Mouse (Mus musculus) cerebellum, adult 9-10 months (tissue): ENCODE measurements at regions not wholly inside any gene's neighbourhood (a gene's known extent, or its start where the extent isn't known, plus 50 kb on each side); places are given as distances from the start of the nearest gene placed in this dataset.

Source experiments
- DNase-seq: peaks from one replicate; pipeline ENCODE4 v3.0.0; 2022

DNA sequence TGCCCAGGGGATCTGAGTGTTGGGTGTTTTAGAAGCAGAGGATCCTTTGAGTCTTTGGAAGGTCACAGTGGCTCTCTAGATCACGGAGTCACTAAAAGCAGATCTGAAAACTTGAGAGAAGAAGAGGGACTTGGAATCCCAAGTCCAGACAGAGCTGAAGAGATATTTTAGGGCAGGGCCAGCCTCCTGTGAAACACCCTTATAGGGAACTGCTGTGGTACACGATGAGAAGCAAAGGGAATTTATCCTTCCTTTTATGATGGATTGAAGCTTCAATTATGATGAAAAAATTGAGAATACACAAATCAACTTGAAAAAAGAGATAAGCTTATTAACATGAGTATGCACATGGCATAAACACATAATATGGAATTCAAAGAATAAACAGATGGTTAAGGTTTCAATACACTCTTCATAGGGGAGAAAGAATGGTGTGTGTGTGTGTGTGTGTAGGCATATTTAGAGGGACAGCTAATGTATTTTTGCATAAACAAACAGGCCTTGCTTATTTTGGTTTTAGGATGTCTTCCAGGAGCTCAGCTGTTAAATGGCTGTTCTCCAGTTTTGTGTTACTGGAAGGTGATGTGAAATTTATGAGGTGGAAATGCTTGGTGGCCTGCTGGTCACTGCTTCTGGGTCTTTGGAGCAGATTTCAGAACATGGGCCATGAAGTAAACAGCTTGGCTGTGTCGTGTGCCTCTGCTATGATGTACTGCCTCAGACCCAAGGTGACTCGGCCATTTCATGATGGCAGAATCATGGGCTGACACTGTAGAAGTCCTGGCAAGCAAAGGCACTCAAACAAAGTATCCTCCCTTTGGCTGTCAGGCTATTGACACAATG is 190.1 kb downstream of the Phlda1 start:
- DNase-seq, result no peak

DNA sequence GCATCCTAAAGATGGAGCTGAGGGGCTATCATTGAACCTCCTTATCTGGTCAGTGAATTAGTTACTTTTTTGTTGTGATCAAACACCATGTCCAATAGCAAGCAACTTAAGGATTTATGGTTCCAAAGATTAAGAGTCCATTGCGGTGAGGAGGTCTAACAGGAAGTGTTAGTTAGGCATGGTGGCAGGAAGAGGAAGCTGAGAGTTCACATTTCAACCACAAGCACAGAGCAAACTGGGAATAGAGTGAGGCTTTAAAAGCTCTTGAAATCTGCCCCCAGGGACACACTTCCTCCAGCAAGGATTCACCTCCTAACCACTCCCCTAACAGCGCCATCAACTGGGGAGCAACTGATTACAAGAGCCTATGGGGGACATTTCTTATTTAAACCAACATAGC is 190.9 kb downstream of the Phlda1 start:
- no peak for DNase-seq

DNA sequence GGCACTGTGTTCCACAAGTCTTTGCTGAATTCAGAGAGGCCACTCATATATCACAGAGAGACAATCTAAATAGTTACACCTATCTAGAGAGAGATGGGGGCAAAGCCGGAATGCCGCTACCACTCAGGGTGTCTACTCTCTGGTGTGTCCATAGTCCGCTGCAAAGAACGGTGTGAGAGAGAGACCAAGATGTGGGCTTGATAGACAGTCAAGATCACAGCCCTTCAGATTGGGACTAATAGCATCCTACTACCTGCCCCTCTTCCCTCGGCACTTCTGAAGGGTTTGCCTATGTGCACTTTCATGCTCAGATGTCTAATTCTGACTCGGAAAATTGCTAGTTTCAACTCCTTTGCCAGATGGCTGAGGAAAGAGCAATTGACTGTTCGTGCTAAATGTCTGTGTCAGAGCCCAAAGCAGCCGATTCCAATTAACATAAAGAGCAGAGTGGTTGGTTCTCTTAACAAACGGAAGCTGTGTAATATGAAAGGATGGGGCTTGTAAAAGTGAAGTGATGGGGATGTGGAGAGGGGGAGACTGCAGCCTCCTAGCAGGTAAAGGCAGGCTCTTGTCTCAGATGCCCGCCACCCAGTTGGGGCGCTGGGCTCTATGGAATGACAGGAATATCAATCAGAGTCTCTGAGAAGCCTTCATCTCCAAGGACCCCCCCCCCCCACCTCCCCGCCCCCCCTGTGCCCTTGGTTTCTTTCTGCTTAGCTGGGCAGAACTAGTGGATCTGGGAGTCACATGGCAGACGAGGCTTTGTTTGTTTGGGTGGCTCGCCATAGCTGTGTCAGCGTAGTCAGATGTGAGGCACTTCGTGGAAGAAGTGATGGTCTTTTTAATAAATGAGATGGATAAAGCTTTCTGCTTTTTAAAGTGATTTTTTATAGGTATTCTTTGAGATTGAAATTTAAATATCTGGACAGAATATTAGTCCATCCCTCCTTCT is 193.7 kb downstream of the Phlda1 start:
- DNase-seq, result no peak

DNA sequence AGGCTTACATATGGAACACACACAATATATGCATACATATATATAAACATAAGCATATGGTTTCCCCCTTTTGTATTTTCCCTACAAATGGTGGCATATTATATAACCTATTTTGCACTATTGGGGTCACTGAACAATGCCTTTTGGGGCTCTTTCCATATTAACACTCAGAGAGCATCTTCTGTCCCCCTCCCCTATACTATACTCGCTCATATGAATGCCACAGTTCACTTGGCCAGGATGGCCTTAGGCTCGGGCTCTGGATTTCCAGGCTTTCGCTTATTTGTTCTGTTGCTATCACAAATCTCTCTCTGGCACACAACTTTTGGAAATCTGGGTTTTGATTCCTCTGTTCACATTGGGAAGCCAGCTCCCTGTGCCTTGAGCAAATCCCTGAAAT is 194.5 kb downstream of the Phlda1 start:
- no peak for DNase-seq

DNA sequence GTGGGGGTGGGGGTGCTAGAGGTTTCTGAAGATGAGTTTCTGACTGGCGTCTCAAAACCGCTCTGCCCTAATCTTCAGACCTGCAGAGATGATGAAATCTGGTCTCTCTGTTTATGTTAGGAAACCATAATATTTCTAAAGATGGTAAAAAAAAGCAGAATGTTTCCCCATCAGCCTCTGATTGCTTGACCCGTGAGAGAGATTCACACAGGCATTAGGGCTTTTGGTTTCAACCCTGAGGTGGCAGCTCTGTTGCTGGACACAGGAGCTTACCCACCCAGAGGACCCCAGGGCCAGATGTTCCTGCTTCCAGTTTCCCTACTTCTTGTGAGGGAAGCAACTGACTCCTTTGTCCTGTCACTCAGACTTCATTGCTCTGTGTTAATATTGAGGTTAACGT is 195.1 kb downstream of the Phlda1 start:
- no peak for DNase-seq

DNA sequence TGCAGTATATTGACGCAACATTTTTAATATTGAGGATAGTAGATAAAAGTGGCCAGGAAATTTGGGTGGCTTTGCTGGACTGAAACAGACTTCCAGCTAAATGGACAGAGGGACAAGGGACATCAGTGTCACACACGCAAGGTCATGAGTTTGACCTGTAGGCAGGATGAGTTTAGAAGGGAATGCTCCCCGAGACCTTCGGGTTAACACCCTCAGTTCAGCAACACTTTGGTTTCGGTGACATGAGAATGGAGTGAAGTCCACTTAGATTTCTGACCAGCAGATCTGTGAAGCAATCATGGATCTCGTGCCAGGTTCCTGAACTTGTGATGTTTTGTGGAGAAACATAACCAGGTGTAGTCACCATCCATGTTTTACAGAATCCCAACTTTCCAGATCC is 196.3 kb downstream of the Phlda1 start:
- DNase-seq, result no peak

DNA sequence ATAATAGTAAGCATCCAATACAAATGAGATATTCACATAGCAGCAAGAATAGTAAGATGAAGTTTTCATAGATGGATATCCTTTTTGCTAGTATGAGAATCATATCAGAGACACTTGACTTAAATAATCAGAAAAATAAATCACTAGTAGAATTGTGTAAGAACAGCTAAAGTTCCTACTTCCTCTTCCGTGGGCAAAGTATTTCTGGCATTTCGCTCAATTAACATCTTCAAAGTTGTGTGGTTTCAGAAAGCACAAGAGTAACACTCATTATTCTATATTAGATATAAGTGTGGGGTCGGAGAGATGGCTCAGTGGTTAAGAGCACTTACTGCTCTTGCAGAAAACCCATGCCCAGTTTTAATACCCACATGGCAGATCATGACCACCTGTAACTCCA is 197.4 kb downstream of the Phlda1 start:
- no peak for DNase-seq

DNA sequence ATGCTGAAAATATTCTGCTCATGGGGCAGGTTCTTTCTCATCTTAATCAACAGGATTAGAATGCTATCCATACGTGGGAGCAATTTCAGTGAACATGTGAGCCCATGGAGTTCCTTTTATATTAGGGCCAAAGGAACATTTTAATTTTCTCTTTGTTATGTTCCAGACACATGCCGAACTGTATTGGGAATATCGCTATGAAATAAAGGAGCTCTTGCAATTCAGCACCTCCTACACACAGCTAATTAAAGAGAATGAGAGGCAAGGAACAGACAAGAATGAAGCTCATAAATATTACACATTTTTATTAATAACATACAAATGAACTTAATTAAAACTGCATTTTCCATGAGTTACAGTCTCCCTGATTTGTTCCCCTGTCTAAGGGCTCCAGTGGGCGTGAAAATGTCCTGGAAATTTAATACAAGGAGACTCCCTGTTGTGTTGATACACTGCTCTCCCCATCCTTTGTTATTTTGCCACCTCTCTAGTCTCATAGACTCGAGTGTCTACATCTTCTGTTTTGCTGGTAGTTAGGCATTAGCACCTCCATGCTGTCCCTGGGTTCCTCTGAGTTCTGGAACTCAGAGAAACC is 205.5 kb downstream of the Phlda1 start:
- no peak for DNase-seq

DNA sequence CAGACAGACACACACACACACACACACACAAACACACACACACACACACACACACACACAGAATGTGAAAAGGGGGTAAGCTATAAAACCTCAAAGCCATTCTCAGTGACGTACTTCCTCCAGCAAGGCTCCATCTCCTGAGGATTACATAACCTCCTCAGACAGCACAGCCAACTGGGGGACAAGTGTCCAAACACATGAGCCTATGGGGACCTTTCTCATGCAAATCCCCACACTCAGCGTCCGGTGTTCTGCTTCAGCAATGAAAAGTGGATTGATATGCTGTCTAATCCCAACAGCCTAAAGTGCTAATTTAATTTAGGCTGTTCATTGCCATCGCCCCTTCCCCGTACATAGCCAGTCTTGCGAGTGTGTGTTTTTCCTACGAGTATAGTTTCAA is 206.9 kb downstream of the Phlda1 start:
- DNase-seq, result no peak

DNA sequence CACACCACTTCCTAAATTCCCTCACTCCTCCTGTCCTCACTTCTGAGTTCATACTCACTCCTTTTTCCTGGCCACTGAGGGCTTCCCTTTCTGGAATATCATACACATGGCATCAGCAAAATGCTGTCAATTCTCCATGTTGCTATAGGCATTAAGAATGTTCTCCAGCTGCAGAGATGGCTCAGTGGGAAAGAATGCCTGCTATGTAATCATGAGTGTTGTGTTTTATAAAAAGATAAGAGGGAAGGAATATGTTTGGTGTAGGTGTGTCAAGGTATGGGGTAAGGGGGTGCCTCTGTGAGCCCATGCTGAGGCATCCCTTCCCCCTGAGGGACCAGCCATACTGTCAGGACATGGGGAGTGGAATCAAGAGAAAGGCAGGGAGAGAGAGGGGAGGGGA is 207.6 kb downstream of the Phlda1 start:
- no peak for DNase-seq

DNA sequence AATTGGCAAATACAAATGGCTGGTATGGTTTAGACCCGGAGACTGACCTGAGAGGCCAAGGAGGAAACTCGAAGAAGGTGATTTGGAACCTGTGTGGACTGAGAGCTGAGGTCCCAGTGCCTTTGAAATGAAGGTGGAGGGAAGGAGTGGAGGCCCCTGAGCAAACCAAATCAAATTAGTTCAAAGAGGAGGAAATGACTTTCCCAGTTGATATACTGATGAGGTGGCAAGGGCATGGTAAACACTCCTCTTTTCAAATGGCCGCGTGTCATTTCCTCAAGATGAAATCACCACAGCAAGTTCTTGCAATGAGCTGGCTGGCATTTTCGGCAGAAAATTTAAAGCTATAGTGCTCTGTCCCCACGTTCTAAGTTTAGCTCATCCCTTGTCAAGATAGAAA is 209.1 kb downstream of the Phlda1 start:
- DNase-seq, result no peak

DNA sequence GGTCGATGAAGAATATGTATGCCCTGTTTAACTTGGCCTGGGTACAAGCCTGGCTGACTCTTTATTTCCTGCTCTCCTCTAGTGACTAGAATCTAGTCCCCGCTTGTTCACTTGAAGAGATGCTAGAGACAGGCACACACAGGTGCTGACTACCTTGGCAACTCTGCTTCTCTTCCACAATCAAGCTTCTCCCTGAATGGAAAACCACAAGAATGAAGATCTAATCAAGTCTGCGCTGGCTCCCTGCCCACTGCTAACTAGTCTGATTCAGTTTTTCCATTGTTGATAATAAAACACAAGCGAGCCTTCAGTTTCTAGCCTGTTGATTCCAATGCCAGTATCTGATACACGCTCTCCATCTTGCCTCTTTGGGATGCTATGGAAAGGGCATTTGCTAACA is 213.5 kb downstream of the Phlda1 start:
- DNase-seq, result no peak

DNA sequence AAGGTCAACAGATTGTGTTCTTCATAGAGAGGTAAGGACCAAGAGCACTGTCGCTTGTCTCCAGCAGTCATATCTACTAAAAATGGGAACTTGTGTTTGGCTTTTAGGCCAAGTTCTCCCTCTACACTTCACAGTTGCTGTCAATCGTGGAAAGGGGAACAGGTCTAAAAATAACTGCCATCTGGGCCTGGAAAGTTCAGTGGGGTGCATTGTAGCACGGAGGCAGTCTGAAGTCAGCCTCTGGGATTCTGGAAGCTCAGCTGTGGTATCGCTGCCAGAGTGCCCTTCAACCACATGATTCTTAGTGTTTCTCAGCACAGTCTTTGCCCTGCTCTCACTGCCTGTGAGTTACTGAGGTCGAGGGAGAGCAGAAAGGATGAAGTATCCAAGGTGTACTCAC is 215.0 kb downstream of the Phlda1 start:
- DNase-seq, result peak; percentile 4

DNA sequence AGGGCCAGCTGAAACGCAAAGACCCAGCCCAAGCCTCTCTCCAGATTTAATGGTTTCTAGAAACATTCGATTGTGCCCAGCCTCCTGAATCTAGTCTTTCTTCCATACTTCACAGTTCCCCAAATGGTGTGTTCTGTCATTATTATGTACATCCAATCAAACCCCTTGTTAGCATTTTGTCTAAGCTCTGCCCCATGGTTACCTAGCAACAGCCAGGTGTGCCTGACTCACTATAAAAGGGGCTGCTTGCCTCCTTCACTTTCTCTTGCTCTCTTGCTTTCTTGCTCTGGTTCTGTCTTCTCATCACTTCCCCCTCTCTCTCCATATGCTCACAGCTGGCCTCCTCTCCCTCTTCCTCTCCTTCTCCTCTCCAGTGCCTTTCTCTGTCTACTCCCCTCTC is 217.8 kb downstream of the Phlda1 start:
- DNase-seq, result no peak

DNA sequence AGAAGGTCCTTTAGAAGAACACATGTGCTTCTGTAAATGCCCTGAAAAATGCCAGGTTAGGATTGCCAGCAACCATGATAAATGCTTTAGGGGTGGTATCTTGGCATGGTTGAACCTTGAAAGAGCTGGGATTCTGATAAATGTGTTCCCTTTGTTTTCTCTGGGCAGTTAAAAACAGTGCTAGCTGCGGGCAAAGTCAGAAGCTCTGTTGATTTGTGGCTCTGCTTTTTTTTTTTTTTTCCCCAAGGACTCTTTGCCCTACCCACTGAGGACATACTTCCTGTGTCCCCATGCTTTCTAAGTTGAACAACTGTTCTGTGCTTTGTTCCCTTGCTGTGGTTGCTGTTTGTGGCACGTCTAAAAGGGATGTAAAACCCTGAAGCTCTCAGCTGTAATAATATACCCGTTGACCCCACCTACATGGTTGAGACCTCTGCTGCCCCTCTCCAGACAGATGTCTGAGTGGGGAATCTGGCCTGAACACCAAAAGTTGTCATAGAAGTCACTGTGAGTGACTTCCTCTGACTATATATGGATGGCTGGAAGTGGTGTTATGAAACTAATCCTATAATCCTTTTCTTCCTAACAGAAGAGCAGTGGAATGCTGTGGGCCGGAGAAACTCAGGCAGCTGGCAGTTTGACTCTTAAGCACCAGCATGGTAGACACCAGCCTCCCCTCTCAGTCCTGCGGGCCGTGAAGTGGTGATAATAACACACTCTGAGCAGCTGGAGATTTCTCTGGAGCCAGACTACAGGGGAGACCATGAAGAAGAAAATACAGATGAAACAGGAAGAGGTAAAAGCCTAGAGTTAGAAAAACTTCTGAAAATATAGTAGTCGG is 218.7 kb downstream of the Phlda1 start:
- no peak for DNase-seq

DNA sequence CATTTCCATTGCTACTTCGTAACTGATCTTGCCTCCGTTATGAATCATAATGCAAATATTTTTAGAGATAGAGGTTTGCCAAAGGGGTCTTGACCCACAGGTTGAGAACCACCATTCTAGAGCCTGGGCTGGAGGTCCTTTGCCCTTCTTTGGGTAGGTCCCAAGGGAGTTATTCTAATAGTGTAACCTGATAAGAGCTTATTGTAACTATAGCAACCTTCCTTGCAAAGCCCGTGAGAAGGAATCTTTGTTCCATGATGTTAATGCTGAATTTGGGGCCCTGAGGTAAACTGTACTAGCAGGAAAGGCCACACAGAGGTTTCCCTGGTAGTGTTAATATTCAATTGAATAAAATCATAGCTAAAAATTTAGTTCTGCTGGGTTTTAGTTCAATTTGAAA is 229.9 kb downstream of the Phlda1 start:
- no peak for DNase-seq

DNA sequence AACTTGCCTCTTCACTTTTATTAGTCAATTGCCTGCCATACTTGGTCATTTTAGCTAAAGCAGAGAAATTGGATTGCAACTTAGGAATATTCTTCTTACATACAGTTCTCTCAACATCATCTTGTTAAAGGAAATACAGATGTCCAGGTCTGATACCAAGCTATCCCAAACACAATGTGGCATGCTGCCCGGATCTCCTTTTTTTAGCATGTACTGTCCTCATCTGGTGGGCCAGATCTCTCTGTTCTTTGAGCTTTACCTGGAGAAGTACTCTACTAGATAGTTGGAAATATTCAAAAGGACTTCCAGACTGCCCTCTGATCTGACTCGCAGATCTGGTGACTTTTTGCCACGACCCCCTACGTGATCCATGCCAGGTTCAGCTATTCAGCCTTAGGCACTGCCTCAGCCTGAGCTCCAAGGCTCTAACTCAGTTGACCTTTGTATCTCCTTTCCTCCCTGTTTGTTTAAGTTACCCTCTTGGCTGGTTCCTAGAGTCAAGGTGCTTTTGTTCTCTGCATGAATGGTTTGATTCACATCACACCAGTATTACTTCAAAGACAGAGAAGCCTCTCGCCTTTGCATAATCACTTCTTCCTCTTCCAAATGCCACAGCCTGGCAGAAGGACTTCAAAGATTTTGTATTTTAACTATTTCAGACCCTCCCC is 232.9 kb upstream of the Krr1 start:
- no peak for DNase-seq

DNA sequence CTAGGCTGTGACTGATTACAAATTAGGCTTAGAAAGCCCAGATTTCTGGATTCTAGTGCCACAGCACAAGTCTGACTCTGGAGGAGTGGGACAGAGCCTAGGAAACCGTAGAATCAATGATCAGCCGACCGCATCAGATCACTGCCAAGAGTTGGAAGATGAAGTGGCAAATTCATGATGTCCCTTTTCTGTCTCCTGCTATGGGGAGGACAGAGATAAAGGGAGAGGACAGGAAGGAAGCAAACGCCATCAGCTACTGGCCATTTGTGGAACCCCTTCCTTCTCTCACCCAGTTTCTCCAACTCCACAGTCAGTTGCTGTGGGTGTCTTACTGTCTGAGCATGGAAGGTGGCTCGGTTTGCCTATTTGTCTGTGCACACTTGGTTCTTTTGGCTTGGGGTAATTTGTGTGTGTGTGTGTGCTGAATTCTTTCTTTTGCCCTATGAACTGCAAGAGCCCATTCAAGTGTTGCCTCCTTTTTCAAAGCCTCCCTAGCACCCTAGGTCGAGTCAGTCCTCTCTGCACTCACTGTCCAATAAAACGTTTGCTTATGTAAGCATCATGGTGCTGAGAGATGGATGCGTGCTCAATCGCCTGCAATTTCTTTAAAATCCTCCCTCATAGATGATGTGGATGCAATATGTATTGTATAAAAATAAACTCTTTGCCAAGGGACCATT is 231.7 kb upstream of the Krr1 start:
- DNase-seq, result no peak

DNA sequence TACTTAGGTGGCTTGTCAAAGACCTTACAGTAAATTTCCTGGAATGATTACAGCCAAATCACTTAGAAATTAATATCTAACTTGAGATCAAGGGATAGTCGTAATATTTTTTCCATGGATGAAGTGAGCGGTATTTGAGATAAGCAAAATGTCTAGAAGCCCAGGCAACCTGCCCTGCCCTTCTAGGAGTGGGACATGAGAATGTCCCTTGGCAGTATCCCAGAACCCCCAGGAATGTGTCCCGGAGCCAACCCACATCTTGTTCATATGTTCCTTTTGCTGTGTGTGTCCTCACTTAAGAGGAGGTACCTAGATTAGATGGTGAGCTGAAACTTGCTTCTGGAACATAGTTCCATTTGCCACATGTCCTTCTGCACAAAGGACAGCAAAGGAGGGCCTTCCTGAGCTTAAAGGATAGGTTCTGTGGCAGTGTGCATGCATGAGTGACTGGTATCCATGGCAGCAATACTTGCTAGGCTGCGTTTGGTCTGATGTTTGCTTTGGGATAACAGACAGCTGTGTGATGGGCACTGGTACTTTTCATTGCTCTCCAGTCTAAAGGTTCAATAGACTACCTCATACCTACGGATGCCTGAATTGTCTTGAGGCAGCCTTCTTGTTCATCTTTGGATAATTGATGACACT is 231.0 kb upstream of the Krr1 start:
- no peak for DNase-seq

DNA sequence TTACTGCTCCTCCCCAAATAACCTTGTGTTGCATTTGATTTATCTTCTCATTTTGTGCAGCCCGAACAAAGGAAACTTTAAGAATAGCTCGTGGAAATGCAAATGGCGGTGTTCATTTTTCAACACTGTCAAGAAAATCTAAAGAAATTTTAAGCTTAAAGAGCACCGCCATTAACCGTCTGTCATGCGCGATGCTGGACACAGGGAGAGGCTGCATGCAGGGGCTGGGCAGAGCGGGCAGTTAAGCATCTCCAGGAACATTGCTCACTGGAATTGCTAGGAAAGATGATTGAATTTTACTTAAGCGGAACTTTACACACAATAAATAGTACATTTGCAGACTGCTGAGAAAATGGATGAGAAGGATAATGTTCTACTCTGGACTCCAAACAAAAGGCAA is 229.2 kb upstream of the Krr1 start:
- DNase-seq, result no peak

DNA sequence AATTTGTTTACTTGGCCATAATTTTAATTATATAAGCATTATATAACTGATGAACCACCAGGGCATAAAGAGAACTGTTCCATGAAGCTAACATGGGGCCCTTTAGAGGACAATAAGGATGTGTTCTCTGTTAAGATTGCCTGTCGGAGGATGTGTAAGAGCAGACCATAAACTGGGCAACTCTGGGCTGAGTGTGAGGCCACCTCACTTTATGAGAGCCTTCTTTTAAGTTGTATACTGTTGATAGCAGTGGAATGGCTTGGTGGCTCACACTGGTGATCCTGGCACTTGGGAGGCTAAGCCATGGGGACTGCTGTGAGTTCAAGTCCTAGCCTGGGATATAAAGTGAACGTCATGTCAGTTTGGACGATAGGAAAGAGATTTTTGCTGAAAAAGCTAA is 227.3 kb upstream of the Krr1 start:
- DNase-seq, result no peak
